Mouse (Mus musculus): ENCODE measurements around the gene Cdk5. TPM values are rescaled to one million over a fixed set of nuclear protein-coding genes. Genes with fewer than 3 reads are reported as not detected.
"Not testable (repeated sequence)": the region's sequence is repeated elsewhere in the genome, so short reads cannot be mapped to it uniquely, and the experiment has no call there.

Cdk5 gene
- polyA plus RNA-seq, 2 experiments, result 51.7 to 127 TPM

DNA sequence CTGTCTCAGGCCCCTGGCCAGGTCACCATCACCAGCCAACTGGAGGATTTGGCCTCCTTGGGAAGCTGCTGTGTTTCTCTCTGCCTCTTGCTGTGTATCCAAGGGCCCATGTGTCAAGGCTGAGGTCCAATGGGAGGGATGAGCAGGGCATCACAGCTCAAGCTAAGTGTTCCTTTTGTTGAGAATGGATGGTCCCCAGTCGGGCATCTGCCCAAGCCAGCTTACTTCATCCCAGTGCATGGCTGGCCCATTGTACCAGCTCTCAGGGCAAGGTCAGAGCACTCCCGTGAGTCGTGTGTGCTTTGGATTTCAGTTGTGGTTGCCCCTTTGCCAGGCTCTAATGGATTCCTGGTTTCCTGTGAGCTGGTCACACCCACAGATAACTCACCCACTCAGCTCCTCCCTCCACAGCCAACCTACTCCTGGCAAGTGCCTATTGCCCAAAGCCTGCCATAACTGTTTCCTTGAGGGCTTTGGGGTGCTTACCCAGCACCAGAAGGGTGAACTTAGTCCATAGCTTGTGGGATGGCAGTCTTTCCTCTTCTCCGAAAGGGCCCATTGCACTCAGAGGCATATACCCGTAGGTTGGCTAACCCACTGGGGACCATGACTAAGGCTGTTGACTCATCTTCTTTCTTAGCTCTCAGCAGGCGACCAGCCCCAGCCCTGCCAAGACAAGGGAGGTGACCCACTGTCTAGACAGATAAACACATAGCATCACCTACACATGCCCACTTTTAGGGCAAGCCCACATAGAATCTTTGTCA lies 18.6 kb downstream of the Cdk5 start:
- no peak for DNase-seq (ENCODE audit: low spot score)
- WGBS, result 79% methylated on average over 6 of the region's 6 CpGs
- Histone ChIP-seq H3K27me3 (ENCODE audit: control insufficient read depth, insufficient read depth, low read length) (no peaks in the 10 kb centered on the region), H3K36me3 (ENCODE audit: control insufficient read depth, insufficient read depth, low read length) (peaks cover 58% of the 10 kb centered on the region), H3K27ac (replicated peaks; ENCODE audit: low read depth, low read length) (no peak overlapping the region), H3K4me1 (ENCODE audit: control insufficient read depth, insufficient read depth, low read length) (no peaks in the 10 kb centered on the region), H3K9me3 (ENCODE audit: control insufficient read depth, low read length) (no peaks in the 10 kb centered on the region), H3K4me2 (replicated peaks; ENCODE audit: low read depth, low read length, severe bottlenecking) (no peak overlapping the region), H3K9ac (ENCODE audit: low read depth, low read length, severe bottlenecking) (no peak overlapping the region), H3K4me3 (replicated peaks; ENCODE audit: low read length) (no peak overlapping the region)
- no peak for TF ChIP-seq POLR2A (IDR thresholded peaks at IDR 0.05; ENCODE audit: borderline replicate concordance, extremely low read depth, insufficient read depth, insufficient read length)
- no peak for ATAC-seq (ENCODE audit: low FRiP score, low read depth)

DNA sequence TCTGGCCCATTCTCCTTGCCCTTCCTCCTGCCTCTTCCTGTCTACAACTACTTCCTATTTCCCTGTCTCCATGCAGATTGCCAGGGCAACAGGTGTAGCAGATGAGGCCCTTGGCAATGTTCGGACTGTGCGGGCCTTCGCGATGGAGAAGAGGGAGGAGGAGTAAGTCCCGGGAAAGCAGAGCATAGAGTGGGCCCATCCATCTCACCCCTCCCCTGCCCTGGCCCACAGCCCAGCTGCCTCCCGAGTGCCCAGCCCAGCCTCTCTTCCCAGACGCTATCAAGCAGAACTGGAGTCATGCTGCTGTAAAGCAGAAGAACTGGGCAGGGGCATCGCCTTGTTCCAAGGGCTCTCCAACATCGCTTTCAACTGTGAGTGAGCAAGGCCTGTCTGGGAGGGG lies 21.4 kb downstream of the Cdk5 start:
- Histone ChIP-seq H3K4me1 (ENCODE audit: control insufficient read depth, insufficient read depth, low read length) (no peaks in the 10 kb centered on the region), H3K9ac (ENCODE audit: low read depth, low read length, severe bottlenecking) (no peak overlapping the region), H3K4me2 (replicated peaks; ENCODE audit: low read depth, low read length, severe bottlenecking) (no peak overlapping the region), H3K27ac (replicated peaks; ENCODE audit: low read depth, low read length) (no peak overlapping the region), H3K4me3 (replicated peaks; ENCODE audit: low read length) (no peak overlapping the region), H3K36me3 (ENCODE audit: control insufficient read depth, insufficient read depth, low read length) (peaks cover 48% of the 10 kb centered on the region), H3K9me3 (ENCODE audit: control insufficient read depth, low read length) (no peaks in the 10 kb centered on the region), H3K27me3 (ENCODE audit: control insufficient read depth, insufficient read depth, low read length) (no peaks in the 10 kb centered on the region)
- ATAC-seq (ENCODE audit: low FRiP score, low read depth), result no peak
- TF ChIP-seq POLR2A (IDR thresholded peaks at IDR 0.05; ENCODE audit: borderline replicate concordance, extremely low read depth, insufficient read depth, insufficient read length), result no peak
- DNase-seq (ENCODE audit: low spot score), result no peak
- 83% methylated on average over 9 of the region's 9 CpGs for WGBS

DNA sequence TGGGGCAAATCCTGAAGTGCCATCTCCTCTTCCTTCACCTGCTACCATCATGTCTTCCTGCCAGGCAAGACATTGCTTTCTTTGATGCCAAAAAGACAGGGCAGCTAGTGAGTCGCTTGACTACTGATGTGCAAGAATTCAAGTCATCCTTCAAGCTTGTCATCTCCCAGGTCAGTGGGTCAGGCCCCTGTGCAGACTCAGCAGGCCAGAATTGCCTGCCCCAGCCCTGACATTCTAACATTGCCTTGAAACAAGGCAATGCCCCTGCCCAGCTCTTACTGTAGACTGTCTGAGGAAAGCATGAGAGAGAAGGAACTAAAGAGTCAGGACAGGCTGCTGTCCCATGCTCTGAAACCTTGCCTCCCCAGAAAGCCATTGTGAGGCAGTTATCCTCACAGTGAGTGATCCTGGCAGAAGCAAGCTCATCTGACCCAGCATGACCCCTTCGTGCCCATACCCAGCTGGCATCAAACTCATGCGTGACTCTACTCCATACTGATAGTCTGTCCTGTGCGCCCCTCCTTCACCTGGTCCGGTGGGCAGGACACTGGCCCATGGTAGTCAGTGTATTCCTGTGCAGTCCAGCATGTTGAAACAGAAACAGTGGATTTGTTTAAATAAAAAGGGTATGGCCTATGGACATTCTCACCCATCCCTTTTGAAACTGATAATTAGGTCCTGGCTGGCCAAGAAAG lies 22.3 kb downstream of the Cdk5 start:
- no peak overlapping the region for H3K27ac ChIP-seq (replicated peaks; ENCODE audit: low read depth, low read length)
- no peak overlapping the region for H3K9ac ChIP-seq (ENCODE audit: low read depth, low read length, severe bottlenecking)
- ATAC-seq (ENCODE audit: low FRiP score, low read depth) (no peak), DNase-seq (ENCODE audit: low spot score) (no peak)
- H3K4me3 ChIP-seq (replicated peaks; ENCODE audit: low read length), result no peak overlapping the region
- H3K27me3 ChIP-seq (ENCODE audit: control insufficient read depth, insufficient read depth, low read length), result no peaks in the 10 kb centered on the region
- H3K9me3 ChIP-seq (ENCODE audit: control insufficient read depth, low read length), result no peaks in the 10 kb centered on the region
- 100% methylated on average over 5 of the region's 5 CpGs for WGBS
- no peaks in the 10 kb centered on the region for H3K4me1 ChIP-seq (ENCODE audit: control insufficient read depth, insufficient read depth, low read length)
- no peak for TF ChIP-seq POLR2A (IDR thresholded peaks at IDR 0.05; ENCODE audit: borderline replicate concordance, extremely low read depth, insufficient read depth, insufficient read length)
- H3K36me3 ChIP-seq (ENCODE audit: control insufficient read depth, insufficient read depth, low read length), result peaks cover 42% of the 10 kb centered on the region
- H3K4me2 ChIP-seq (replicated peaks; ENCODE audit: low read depth, low read length, severe bottlenecking), result no peak overlapping the region

DNA sequence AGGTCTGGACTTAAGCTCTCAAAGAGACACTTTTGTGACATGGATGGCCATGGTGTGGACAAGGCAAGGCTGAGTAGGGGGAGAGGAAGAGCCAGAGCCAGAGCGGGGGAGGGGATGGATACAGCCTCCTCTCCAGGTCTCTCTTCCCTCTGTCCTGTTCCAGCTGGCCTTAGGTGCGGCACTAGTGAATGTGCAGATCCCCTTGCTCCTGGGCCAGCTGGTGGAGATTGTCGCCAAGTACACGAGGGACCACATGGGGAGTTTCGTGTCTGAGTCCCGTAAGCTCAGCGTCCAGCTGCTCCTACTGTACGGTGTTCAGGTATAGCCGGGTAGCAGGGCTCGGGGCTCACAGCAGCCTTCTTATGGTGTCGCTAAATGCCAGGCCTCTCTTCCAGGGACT lies 23.0 kb downstream of the Cdk5 start:
- DNase-seq (ENCODE audit: low spot score), result no peak
- Histone ChIP-seq H3K9me3 (ENCODE audit: control insufficient read depth, low read length) (no peaks in the 10 kb centered on the region), H3K4me3 (replicated peaks; ENCODE audit: low read length) (no peak overlapping the region), H3K27me3 (ENCODE audit: control insufficient read depth, insufficient read depth, low read length) (no peaks in the 10 kb centered on the region), H3K9ac (ENCODE audit: low read depth, low read length, severe bottlenecking) (no peak overlapping the region), H3K4me2 (replicated peaks; ENCODE audit: low read depth, low read length, severe bottlenecking) (no peak overlapping the region), H3K4me1 (ENCODE audit: control insufficient read depth, insufficient read depth, low read length) (no peaks in the 10 kb centered on the region), H3K27ac (replicated peaks; ENCODE audit: low read depth, low read length) (no peak overlapping the region), H3K36me3 (ENCODE audit: control insufficient read depth, insufficient read depth, low read length) (peaks cover 37% of the 10 kb centered on the region)
- 85% methylated on average over 11 of the region's 11 CpGs for WGBS
- TF ChIP-seq POLR2A (IDR thresholded peaks at IDR 0.05; ENCODE audit: borderline replicate concordance, extremely low read depth, insufficient read depth, insufficient read length), result no peak
- no peak for ATAC-seq (ENCODE audit: low FRiP score, low read depth)

DNA sequence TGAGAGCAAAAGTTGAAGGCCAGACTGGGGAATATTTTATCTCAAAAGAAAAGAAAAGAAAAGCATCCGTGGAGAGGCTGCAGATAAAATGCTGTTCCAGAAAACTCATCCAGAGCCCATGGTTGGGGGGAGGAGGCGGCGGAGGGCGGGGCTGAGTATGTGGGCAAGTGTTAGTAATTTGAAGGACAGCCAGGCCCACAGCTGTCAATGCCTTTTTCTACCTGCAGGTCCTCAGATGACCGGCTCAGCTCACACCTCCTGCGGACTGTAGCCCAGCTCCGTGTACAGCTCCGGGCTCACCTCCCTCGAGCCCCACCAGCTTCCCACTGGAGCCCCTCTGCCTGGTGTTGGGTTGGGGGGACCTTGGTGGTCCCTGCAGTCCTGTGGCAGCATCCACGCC lies 23.6 kb downstream of the Cdk5 start:
- Histone ChIP-seq H3K27ac (replicated peaks; ENCODE audit: low read depth, low read length) (no peak overlapping the region), H3K4me1 (ENCODE audit: control insufficient read depth, insufficient read depth, low read length) (no peaks in the 10 kb centered on the region), H3K27me3 (ENCODE audit: control insufficient read depth, insufficient read depth, low read length) (no peaks in the 10 kb centered on the region), H3K9me3 (ENCODE audit: control insufficient read depth, low read length) (no peaks in the 10 kb centered on the region), H3K36me3 (ENCODE audit: control insufficient read depth, insufficient read depth, low read length) (peaks cover 37% of the 10 kb centered on the region), H3K4me3 (replicated peaks; ENCODE audit: low read length) (no peak overlapping the region), H3K9ac (ENCODE audit: low read depth, low read length, severe bottlenecking) (no peak overlapping the region), H3K4me2 (replicated peaks; ENCODE audit: low read depth, low read length, severe bottlenecking) (no peak overlapping the region)
- TF ChIP-seq POLR2A (IDR thresholded peaks at IDR 0.05; ENCODE audit: borderline replicate concordance, extremely low read depth, insufficient read depth, insufficient read length), result no peak
- 93% methylated on average over 9 of the region's 10 CpGs for WGBS
- DNase-seq (ENCODE audit: low spot score), result no peak
- no peak for ATAC-seq (ENCODE audit: low FRiP score, low read depth)

DNA sequence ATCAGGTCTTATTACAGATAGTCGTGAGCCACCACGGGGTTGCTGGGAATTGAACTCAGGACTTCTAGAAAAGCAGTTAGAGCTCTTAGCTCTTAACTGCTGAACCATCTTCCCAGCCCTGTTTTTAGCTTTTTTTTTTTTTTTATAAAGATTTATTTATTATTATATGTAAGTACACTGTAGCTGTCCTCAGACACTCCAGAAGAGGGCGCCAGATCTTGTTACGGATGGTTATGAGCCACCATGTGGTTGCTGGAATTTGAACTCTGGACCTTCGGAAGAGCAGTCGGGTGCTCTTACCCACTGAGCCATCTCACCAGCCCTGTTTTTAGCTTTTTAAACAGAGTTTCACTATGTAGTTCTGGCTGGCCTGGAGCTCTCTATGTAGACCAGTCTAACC lies 27.1 kb downstream of the Cdk5 start:
- H3K4me1 ChIP-seq (ENCODE audit: control insufficient read depth, insufficient read depth, low read length); ATAC-seq (ENCODE audit: low FRiP score, low read depth); H3K27ac ChIP-seq (replicated peaks; ENCODE audit: low read depth, low read length); DNase-seq (ENCODE audit: low spot score); H3K9ac ChIP-seq (ENCODE audit: low read depth, low read length, severe bottlenecking); H3K4me2 ChIP-seq (replicated peaks; ENCODE audit: low read depth, low read length, severe bottlenecking); H3K27me3 ChIP-seq (ENCODE audit: control insufficient read depth, insufficient read depth, low read length); H3K4me3 ChIP-seq (replicated peaks; ENCODE audit: low read length); H3K9me3 ChIP-seq (ENCODE audit: control insufficient read depth, low read length): not testable (repeated sequence)
- H3K36me3 ChIP-seq (ENCODE audit: control insufficient read depth, insufficient read depth, low read length), result peaks cover 19% of the 10 kb centered on the region
- WGBS, result 92% methylated on average over 6 of the region's 6 CpGs

All from limb, embryonic 14.5 days (tissue).